Mouse (Mus musculus) T-helper 2 cell (primary cell): ENCODE results near the gene Slc43a2.

Experiments used
- in situ Hi-C: fragments of 300-600 bp; cut with MboI, MseI; formaldehyde crosslinking; loops from one replicate; pipeline ENCODE4 v1.15.1; 2025; ENCODE audit warnings: high pct_unique_total_duplicates

The Slc43a2 gene

DNA sequence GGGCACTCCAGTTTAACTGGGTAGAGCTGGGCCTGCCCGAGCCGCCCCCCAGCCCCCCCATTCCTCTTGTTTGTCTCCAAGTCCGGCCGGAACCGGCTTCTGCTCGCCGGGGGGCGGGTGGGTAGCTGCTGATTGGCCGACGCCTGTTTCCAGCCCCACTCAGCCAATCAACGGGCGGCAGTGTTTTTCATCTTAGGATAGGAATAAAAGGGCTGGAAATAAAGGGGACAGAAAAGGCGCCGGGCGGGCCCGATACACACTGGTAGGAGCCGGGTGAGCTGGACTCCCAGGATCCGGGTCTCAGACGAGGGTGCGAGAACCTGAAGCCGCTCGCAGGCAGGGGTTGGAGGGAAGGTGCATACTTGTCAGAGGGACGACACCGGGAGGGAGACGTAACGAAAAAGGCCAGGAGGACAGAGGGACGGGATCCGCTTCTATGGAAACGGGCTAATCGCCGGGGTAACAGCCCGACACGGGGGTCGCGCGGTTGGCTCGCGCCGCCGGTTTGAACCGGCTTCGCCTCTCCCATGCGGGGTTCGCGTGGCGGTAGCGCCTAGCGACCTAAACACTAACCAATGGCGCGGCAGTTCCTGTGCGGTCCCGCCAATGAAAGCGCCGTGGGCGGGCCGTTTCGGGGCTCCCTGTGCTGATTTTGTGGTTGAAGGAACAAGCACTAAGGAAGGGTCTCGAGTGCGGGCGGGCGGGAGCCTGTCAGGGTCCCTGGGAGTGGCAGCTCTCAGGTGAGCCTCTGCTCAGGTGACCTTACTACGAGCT, at the start of gene Slc43a2:
Gene Slc43a2, plus strand, starts transcription at position 226 of the 774 bp plus-strand sequence.
- in situ Hi-C loops, result loop anchor here (5.0 kb wide), 1 partner anchor 41 kb away; no protein-coding TSS in a partner anchor

DNA sequence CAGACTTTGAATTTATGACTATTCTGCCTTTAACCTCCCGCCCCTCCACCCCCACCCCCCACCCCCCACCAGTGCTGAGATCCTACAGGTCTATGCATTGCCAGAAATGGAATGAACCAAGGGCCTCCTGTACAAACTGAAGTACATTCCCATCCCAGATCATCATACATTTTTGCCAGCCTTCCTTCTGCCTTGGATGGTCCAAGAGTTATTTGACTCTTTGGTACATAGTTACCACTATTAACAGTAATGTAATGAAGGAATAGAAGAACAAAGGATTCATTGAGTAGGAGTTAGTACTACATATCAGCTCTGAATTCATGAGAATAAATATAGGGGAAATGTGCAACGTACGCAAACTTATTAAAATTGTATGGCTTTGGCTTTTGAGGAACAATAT, 45.3 kb upstream of the Slc43a2 start:
- in situ Hi-C loops, result no loop called here

DNA sequence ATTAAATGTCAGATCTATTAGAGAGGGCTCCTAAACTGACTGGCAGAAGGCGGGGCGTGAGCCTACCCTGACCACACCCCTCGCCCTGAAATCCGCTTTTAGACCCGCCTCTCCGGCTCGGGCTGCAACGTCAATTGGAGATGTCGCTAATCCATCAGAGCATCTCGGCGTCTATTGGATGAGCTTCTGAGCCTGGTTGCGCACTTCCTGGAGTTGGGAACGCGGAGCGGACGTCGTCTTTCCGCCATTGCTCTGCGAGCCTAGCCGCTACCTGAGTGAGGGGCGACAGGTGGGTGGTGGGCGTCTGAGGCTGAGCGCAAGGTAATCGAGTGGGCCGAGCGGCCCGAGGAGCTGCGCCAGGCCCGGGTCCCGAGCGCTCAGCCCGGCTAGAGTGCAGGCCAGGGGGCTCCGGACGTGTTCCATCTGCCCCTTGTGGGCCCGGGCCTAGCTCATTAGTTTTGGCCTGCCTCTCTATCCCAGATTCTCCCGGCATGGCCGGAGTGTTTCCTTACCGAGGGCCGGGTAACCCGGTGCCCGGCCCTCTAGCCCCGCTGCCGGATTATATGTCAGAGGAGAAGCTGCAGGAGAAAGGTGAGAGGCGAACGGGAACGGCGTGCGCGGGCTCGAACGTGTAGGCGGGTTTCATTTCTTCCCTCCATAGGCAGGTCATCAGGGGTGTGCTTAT, 44.8 kb upstream of the Slc43a2 start, which contains the start of gene Prpf8:
Gene Prpf8, plus strand, starts transcription at position 216 of the 685 bp plus-strand sequence.
- in situ Hi-C loops, result no loop called here

DNA sequence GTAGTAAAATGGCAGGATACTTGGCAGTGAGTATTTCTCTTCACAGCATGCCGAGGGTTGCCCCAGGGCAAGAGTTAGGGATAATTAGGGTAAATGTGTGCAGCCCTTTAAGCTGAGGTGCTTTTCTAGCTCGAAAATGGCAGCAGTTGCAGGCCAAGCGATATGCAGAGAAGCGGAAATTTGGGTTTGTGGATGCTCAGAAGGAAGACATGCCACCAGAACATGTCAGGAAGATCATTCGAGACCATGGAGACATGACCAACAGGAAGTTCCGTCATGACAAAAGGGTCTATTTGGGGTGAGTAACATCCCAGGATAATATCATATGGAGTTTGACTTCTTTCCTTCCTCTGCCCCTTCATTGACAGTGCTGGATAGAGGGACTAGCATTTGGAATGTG, 44.0 kb upstream of the Slc43a2 start:
- in situ Hi-C loops, result no loop called here

DNA sequence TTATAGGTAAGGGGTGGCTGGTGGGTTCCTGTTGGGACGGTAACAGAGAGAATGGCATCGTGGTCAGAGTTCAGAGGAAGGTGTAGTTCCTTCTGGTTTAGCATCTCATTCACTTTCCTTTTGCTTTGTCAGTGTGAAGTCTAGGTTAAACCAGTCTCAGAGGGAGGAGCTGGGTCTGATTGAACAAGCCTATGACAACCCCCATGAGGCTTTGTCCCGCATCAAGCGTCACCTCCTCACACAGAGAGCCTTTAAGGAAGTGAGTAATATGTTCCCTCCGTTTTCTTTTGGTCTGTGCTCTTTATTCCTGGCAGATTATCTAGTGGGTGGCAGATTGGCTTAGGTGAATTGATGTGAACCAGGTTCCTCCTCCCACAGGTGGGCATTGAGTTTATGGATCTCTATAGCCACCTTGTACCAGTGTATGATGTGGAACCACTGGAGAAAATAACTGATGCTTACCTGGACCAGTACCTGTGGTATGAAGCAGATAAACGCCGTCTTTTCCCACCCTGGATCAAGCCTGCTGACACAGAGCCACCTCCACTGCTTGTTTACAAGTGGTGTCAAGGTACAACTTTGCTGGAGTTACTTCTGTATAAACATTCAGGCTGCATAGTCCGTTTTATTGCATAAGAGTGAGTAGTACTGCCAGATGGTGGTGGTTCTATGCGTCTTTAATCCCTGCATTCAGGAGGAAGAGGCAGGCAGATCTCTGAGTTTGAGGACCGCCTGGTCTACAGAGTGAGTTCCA, 37.0 kb upstream of the Slc43a2 start:
- in situ Hi-C loops, result no loop called here

DNA sequence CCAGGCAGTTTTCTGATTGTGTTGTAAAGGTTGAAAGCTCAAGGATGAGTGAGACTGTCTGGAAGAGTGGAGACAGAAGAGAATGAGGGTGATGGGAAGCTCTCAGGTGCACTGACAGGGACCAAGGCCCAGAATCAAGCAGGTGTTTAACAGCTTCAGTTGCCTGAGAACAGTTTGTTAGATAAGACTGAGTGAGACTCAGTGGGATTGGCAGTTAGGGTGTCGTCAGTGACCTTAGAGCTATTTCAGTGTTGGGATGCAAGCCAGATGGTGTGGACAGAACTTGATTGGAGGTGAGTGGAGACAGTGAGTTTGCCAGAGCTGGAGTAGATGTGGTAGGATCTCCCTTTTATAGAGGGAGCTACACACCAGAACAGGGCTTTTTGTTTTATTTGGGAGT, 33.4 kb upstream of the Slc43a2 start:
- in situ Hi-C loops, result no loop called here

DNA sequence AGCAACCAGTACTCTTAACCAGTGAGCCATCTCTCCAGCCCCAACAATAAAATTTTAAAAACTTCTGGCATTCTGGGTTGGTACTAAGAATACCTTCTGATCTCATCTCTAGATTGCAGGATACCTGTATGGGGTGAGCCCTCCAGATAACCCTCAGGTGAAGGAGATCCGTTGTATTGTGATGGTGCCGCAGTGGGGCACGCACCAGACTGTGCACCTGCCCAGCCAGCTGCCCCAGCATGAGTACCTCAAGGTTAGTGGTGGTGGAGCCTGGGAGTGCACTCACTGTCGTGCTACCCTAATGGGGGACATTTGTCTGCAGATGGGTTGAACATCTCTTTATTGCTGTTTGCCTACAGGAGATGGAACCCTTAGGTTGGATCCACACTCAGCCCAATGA, 23.3 kb upstream of the Slc43a2 start:
- in situ Hi-C loops, result no loop called here

DNA sequence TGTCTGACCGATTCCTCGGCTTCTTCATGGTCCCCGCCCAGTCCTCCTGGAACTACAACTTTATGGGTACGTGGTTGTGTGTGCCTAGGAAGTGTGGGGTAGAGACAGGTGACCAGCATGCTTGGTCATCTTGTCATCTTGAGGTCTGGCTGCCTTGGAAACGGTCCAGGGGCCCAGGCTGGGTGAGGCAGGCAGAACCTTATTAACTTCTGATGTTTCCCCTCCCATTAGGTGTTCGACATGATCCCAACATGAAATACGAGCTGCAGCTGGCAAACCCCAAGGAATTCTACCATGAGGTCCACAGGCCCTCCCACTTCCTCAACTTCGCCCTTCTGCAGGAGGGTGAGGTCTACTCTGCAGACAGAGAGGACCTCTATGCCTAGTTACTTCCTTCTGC, 22.6 kb upstream of the Slc43a2 start:
- in situ Hi-C loops, result no loop called here

DNA sequence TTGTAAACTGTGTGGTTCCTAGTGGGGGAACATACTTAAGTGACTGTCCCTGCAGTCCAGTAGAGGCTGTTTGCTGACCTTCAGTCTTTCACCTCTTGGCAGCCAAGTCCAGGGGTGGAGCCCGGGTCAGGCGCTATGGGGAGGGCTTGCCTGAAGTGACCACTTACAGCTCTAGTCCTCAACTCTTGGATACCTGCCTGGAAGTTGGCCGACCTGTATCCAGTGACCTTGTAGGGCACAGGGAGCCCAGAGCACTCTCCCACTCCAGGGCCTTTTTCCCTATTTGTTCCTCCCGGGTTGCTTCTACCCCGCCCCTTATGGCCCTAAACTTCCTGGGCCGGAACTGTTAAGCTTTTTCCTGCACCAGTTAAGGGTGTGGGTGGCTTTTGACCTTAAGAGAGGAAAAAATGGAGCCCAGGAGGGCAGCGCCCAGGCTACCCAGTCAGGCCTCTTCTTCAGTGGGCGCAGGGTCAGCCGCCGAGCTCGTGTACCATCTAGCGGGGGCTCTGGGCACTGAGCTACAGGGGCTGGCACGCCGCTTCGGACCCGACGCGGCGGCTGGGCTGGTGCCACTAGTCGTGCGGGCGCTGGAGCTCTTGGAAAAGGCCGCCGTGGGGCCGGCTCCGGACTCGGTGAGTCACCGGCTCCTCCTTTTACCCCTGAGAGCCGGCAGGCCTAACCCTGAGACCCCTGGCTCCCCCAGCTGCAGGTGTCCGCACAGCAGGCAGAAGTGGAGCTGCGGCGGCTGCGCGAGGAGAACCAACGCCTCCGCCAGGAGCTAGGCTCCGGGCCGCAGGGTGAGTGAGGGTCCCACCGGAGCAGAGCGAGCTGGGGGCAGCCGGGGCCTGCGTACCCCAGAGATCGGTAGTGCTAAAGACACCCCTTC, 21.5 kb upstream of the Slc43a2 start, which contains the start of gene Rilp:
Gene Rilp, plus strand, starts transcription at position 354 of the 886 bp plus-strand sequence.
- in situ Hi-C loops, result no loop called here

DNA sequence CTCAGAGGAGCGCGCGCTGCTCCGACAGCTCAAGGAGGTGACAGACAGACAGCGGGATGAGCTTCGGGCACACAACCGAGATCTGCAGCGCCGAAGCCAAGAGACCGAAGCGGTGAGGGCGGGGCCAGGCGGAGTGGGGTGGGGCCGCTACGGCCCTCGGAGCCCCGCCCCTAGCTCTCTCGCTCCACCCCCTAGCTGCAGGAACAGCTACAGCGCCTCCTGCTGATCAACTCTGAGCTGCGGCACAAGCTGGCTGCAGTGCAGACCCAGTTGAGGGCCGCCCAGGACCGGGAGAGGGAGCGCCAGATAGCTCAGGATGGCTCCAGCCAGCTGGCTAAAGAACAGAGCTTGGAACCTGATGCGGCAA, 20.9 kb upstream of the Slc43a2 start:
- in situ Hi-C loops, result no loop called here

DNA sequence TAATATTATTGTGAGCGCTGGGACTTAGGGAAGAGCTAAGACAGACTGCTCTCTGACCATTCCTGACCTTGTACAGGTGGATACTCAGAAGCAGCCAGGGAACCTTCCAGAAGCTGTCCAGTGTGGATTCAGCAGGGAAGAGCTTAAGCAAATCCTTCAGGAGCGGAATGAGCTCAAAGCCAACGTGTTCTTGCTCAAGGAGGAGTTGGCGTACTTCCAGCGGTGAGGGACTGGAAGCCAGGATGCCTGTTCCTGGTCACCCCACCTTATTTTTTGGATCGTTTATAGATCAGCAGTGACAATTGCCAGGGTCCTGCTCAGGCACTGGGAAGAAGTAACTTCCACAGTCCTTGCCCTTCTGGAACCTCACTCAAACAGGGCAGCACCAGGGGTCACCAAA, 20.3 kb upstream of the Slc43a2 start:
- in situ Hi-C loops, result no loop called here

DNA sequence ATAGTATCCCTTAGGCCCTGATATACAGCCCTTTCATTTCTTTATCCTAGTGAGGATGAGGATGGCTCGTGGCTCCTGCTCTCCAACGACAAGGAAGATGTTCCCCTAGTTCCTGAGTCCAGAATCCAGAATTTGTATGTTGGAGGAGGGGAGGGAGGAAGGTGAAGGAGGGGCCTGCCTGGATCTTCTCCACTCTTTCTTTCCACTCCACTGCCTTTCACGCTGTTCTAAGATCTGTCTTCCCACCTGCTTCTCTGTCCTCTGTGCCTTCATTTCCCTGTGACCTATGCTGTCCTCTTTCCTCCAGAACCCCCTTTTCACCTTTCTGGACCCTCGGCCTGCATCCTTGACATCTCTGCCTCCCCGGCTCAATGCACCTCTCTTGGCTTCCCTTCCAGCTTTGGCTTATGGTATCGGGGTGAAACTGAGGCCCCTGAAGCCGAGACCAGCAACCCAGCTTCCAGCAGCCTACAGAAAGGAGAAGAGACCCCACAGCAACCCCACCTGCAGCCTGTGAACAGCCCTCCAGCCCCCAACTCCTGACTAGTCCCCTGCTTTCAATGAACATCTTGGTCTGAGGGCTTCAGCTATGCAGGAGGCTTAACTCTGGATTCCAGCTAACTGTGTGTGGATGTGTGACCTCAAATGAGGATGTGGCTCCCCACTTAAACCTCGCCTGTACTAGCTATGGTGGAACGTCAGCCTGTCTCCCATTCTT, 19.0 kb upstream of the Slc43a2 start:
- in situ Hi-C loops, result no loop called here

DNA sequence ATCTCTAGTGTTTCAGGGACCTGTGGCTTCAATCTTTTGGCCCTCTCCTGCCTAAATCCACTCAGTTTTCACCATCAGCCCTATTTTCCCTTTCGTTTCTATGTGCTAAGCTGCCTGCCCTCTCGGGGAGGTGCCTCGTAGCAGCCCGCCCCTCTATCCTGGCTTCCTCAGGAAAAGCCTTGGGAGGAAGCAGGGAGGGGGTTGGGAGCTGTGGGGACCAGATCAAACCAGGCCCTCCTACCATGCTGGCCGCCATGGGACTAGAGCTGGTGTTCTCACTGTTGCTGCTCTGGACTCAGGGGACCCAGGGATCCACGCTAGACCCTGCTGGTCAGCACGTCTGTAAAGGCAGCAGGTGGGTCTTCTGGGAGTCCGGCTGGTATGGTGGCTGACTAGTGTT, 18.2 kb upstream of the Slc43a2 start, which contains the start of gene Scarf1:
Gene Scarf1, plus strand, starts transcription at position 205 of the 400 bp plus-strand sequence.
- in situ Hi-C loops, result no loop called here

DNA sequence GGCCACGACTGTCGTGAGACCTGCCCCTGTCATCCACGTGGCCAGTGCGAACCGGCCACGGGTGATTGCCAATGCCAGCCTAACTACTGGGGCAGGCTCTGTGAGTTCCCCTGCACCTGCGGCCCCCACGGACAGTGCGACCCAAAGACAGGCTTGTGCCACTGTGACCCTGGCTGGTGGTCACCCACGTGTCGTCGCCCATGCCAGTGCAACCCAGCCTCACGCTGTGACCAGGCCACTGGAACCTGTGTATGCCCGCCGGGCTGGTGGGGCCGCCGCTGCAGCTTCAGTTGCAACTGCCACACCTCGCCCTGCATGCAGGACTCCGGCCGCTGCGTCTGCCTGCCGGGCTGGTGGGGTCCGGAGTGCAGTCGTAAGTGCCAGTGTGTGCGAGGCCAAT, 16.3 kb upstream of the Slc43a2 start:
- in situ Hi-C loops, result no loop called here

DNA sequence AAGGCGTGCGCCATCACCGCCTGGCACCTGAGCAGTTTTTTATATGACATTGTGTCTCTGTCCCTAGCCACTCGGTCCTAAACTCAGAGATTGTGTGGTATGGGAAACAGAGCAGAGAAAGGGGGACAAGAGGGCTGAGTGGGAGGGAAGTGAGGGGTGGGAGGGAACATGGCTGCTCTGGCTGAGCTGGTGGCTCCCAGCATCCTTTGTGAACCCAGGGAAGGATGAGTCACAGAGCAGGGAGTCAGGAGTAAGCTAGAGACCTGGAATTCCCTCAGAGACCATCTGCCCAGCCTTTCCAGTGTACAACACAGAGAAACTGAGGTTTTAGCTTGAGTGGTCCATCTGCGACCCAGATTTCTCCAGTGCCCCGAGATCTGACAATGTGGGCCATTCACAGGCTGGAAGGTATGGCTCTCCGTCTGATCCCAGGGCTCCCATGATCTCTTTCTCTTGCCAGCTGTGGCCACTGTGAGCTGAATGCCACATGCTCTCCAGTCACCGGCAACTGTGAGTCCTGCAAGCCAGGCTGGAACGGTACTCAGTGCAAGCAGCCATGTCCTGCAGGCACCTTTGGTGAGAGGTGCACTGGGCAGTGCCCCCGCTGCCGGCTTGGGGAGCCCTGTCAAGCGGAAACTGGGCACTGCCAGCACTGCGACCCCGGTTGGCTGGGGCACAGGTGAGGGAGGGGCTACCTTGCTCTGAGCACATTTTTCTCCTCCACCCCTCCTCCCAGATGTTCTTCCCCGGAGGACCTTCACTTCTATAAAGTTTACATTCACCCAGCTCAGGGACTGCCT, 11.5 kb upstream of the Slc43a2 start:
- in situ Hi-C loops, result no loop called here

DNA sequence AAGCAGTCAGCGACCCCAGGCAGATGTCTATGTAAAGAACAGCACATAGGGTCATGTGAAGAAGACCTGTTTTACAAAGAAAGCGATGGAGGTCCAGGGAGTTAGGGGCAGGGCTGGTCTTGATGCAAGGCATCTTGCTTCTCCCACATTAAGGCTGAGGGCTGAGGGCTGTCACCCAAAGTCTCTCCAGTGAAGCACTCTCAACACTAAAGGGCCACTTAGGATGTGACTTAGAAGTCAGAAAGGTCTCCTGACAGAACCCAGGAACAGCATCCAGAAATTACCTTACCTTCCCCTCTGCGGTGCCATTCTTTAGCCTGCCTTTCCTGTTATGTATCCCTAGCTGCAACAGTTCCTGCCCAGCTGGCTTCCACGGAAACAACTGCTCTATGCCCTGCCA, 9.9 kb upstream of the Slc43a2 start:
- in situ Hi-C loops, result no loop called here

DNA sequence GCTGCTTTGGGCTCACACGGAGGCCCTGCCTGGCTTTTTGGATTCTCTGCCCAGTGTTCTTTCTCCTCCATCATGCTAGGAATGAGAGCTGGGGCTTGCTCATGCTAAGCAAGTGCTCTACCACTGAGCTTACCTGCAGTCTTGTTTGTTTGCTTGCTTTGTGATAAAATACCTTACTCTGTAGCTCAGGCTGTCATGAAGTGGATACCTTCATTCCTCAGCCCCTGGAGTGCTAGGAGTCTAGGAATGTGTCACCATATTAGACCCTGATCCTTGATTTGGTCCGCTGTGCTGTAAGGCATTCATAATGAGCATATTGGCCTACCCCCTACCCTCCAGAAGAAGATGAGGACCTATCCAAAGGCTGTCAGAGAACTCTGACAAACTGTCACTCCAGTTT, 8.7 kb upstream of the Slc43a2 start:
- in situ Hi-C loops, result no loop called here

DNA sequence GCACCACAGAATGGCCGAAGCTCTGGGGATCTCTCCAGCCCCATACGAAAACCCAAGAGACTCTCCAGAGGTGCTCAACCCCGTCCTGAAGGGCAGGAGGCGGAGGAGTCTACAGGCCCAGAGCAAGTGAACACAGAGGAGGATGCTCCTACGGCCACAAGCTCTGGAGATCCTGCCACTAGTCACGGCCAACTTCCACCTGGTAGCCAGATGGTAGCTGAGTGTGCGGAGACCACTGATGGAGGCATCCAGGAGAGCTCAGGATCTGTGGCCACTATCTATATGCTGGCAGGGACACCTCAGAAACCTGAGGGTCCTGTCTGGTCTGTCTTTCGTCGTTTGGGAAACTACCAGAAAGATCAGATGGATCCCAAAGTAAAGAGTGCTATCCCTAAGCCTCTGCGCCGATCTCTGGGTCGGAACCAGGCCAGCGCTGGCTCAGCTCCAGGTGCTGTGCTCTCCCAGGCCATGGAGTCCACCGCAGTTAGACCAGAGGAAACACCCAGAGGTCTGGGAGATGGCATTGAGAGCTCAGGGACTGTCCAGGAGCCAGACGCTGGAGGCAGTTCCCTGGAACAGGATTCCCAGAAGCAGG, 5.9 kb upstream of the Slc43a2 start:
- in situ Hi-C loops, result no loop called here

DNA sequence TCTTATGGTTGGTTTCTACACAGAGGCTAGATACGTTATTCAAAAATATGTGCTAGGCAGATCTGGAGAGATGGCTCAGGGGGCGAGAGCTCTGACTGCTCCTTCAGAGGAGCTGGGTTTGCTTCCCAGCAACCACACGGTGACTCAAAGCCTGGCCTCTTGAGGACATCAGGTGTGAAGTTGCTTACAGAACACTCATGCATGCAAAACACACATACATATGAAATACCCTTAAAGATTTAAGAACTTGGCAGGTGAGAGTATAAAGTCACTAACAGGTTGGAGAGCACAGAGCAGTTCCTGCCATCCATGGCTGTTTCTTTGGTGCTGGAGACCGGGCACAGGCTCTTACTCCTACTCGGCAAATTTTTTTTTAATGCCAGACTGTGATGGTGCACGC, 4.6 kb upstream of the Slc43a2 start:
- in situ Hi-C loops, result no loop called here
